Mouse (Mus musculus): ENCODE data around the gene Cd81. TPM values are rescaled to one million over a fixed set of nuclear protein-coding genes. Genes with fewer than 3 reads are reported as not detected.

The Cd81 gene
- total RNA-seq (2021): 100 to 1,000 TPM; 659 to 670 TPM
- long read RNA-seq, experiment 1, transcript Cd81-201 (8 exons, 1,533 nt): major isoform, 1,327 of 1,391 reads
- long read RNA-seq, experiment 1, partial matches to known transcripts: 28 of 1,391 reads
- long read RNA-seq, experiment 1, other reads (novel, unspliced or antisense): 34 of 1,391 reads
- long read RNA-seq, experiment 2, transcript Cd81-201 (8 exons, 1,533 nt): major isoform, 1,589 of 1,707 reads
- long read RNA-seq, experiment 2, transcript Cd81-203 (3 exons, 943 nt): minor isoform, 6 of 1,707 reads
- long read RNA-seq, experiment 2, partial matches to known transcripts: 52 of 1,707 reads
- long read RNA-seq, experiment 2, other reads (novel, unspliced or antisense): 56 of 1,707 reads

DNA sequence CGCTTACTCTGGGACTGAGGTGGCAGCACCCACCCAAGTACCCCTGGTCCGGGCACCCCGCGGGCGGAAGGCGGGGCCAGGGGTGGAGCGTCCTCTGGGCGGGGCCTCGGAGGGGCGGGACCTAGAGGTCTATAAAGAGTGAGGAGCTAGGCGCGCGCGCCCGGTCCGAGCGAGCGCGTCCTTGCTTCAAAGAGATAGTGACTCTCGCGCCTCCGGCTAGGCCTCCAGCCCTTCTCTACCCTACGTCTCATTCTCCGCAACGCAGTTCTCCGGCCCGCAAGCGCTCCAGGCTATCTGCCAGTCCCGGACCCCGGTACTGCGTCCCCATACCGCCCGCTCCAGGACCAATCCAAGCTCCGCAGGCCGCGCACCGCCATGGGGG lies at the start of gene Cd81:
Gene Cd81 (plus strand): TSS at position 114 of the 382 bp plus-strand sequence.
- DNase-seq (ENCODE audit: low spot score in 2 of 2): peak; percentile 92

DNA sequence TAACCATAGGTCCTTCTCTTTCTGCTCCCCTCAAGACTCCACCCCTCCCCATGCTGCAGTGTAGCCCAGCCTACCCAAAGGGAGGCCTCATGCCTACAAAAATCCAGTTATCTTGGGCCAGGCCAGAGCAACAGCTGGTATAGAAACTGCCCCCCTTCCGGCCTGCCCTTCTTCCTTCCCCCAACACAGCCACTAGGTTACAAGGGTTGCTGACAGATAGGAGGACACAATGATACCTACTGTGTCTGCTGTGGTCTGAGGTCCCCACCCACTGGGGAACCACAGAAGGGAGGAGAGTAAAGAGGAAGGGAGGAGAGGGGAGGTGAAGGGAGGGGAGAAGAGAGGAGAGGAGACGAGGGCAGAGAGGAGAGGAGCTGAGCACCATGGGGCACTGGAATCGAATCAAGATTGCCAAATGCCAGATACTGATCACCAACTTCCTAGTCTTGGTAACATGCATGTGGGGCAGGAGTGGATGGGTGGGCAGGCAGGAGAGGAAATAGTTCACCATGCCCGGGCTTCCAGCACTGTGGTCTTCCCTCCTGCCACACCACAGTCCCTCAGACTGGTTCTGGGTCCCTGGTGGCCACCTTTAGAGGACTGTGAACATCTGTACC lies 47.7 kb upstream of the Cd81 start, which contains the start of gene Tspan32:
Gene Tspan32 (plus strand): TSS at position 320 of the 617 bp plus-strand sequence.
- DNase-seq (ENCODE audit: low spot score in 2 of 2): no peak

DNA sequence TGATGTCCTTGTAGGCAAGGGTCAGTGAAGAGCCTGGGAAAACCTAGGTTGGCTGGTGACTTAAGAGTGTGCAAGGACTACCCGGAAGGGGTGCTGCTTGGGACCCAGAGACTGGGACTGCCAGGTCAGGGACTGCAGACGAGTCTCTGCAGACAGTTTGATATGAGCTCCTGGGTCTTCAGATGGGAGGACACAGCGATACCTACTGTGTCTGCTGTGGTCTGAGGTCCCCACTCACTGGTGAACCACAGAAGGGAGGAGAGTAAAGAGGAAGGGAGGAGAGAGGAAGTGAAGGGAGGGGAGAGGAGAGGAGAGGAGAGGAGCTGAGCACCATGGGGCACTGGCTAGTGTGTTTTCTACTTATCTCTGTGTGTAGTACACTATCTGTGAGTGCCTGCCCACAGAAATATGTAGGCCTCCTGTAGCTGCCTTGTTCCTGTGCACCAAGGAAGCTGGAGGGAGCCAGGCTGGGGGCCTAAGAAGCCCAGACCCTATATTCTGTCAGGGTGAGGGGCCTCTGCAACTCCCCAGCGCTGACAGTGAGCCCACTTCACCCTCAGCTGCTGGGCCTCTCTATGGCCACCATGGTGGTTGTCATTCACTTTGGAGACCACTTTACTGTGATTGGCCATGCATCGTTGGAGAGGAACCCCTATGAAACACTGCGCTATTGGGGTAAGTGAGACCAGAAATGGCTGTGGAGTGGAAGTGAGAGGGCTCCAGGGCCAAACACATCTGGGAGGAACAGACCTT lies 47.0 kb upstream of the Cd81 start:
- DNase-seq (ENCODE audit: low spot score in 2 of 2): no peak

DNA sequence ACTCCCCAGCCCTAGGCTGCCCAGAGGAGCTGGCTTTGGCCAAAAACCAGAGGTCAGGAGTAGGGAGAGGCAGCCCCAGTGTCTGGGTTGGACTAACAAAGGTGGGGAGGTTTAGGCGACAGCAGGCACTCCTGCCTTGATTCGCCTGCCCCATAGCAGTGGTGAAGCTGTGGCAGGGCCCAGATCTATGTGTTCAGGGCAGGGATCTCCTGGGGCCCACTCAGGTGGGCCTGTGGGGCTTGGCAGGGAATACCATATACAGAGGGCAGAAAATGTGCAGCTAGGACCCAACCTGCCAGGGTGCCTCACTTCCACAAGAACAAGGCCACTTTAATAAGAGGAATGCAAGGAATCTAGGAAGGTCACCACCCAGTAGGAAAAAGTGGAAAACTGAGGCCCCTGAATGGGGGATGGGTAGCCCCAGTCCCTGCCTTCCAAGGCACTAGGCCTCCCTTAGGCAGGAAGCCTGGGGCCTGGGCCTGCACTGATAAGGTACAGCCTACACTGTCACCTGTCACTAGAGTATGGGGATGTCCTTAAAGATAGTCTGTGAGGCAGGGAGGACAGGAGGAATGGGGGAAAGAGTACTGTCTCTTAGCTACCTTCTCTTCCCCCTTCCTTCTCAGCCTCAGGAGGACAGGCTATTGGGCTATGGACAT lies 46.3 kb upstream of the Cd81 start:
- no peak for DNase-seq (ENCODE audit: low spot score in 2 of 2)

DNA sequence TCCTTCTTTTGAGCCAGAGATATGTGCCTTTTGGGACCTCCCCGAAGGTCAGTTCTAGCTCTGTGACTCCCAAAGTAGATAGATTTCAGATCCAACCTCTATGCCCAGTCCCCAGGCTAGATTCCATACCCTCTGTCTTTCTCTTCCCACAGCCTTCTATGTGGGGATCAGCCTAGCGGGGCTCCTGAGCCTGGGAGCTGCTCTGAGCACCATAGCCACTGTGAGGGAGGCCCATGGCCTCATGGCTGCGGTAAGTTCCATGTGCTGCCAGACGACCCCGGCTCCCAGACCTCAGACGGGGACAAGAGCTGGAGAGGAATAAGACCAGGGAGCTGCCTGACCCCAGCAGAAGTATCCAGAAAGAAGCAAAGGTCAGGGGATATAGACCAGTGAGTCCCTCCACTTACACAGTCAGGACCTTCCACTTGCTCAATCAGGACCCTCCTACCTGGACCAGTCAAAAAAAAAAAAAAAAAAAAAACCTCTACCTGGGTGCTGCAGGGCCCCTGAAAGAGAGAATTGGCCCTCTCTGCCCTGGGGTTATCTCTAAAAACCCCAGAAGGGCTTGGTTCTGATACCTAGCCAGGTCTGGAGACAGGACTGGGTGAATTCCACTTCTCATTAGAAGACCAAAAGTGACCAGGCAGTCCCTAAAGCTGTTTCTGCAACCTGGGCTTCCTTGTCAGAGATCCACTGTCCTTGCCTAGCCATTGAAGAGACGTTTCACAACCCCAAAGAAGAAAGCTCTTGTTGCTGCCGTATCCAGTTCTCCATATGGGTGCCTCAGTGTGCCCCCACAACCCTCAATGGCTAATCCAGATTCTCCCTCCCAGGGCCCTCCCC lies 45.6 kb upstream of the Cd81 start:
- no peak for DNase-seq (ENCODE audit: low spot score in 2 of 2)

DNA sequence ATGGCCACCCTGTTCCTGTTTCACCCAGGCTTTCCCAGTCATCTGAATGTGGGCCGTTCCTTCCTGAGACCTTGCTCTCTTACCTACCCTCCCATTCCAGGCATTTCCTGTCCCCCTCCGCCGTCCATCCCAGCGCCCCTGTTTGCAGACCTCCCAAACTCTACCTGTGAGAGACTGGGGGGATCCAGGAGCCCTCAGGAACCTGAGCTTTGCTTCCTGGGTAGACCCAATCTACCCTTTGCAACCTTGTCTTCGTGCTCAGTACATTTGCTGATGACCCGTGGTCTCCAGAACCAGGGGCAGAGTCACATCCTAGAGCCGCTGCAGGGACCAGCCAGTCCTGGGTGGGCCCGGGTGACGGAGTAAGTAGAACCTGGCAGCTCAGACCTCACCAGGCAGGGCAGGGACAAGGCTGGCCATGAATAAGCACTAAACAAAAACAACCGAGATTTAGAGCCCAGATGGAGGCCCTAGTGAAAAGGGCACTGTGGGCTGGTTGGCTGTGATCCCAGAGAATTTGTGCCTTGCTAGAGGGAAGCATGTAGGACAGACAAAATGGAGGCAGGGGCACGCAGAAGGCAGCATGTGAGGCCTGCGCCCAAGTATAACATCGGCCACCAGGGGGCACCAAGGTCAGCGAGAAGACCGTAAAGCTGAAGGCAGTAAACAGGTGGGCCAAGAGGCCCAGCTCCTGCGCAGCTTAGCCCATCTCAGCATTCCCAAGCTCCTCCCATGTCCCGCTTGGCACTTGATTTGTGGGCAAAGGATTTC lies 44.8 kb upstream of the Cd81 start:
- peak; percentile 88 to 93 for DNase-seq (ENCODE audit: low spot score in 2 of 2)

DNA sequence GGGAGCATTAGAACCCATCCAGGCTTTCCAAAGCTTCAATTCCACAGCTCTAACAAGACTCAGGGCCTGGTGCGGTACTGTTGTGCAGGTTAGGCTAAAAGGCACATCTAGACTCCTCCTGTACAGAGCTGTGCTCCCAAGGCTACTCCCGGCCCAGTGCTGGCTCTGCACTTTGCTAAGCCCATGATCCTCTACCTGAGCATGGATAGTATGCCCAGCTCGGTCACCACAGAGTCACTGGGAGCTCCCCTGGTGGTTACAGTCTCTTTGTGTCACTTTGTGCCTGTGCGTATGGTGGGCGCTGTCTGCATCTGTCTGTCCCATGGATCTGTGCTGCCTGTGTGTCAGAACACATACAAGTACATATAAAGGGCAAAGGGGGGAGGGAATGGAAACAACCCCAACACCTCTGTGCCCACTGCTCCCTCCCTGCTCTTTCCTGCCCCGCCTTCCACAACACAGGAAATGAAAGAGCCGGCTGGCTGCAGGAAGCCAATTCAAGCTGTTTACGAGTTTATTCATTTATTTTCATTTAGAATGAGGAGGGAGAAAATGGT lies 44.1 kb upstream of the Cd81 start:
- DNase-seq (ENCODE audit: low spot score in 2 of 2): no peak

DNA sequence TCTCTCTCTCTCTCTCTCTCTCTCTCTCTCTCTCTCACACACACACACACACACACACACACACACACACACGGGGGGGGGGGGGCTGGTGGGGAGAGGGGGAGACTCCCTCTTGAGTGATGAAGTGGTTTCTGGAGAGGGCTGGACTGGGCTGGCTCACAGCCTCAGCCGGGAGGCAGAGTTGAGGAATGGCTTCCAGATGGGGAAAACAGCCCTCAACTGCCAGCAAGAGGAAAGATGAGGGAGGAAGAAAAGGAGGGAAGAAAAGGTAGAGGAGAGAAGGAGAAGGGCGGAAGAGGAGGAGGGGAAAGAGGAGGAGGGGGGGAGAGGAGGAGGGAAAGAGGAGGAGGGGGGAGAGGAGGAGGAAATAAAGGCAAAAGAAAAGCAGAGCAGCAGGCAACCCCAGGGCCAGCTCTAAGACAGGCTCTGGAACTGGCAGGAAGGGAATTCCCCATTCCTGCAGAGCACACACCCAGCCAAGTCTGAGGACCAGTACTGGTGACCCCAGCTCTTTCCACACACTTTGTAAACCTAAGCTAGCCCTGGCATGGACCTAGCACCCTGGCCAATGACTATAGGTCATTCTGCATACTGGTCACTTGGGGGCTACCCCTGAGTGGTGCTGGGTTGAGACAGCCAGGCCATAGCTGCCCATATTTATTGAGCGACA lies 43.4 kb upstream of the Cd81 start:
- DNase-seq (ENCODE audit: low spot score in 2 of 2): no peak

DNA sequence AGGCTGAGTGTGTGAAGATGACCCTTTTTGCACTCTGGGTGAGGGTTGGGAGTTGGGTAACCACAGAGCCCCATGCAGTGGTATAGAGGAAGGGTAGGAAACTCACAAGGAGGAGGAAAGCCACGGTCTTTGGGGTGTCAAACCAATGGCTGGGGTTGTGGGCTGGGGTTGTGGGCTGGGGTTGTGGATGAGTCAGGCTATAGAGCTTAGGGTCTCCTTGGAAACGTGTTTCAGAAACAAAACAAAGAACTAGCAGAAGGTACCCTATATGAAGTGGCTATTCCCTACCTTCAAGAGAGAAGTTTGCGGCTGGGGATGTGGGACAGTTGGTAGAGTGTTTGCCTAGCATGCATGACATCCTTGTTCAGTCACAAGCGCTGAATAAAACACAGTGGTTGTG lies 42.5 kb upstream of the Cd81 start:
- DNase-seq (ENCODE audit: low spot score in 2 of 2): no peak

DNA sequence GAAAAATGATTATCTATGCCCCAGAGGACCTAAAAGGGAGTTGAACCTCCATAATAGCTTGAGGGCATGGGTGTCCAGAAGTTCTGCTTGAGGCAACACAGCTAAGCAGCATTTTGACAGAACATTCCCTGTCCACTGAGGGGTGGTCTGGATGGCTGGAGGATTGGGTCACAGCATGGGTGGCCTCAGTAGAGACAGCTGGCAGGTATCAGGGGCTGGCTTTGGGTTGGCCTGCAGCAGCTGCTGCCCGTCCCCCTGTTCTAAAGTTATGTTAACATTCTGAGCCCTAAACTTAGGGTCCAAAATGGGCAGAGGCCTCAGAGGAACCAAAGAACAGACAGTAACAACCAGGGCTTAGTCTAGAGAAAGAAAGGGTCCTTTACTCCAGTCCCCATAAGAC lies 41.3 kb upstream of the Cd81 start:
- DNase-seq (ENCODE audit: low spot score in 2 of 2): no peak

DNA sequence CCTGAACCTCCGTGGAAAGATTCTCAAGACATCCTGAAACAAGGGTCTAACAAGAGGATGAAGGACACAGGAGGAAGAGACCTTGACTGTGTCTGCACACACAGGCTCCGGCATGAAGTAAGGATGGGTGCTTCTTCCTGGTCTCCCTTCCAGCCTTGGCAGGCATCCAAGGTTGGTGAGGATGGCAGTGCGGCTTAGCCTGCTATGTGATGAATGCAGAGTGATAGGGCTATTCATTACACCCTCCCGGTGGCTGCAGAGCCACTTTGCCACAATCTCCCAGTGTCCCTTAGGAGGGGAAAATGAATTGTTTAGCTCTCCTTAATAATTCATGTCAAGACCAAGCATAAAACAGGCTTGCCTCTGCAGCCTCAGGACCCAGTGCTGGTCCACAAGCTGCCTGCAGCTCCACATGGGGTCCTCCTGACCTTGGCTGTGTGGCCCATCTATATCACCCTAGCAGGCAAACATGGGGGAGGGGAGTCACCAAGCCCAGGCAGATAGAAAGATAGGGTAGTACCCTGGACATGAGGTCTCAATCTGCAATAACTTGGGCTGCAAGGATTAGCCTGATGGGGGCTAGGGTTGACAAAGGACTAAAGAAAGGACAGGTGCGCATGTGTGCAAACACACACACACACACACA lies 40.2 kb upstream of the Cd81 start:
- DNase-seq (ENCODE audit: low spot score in 2 of 2): no peak

DNA sequence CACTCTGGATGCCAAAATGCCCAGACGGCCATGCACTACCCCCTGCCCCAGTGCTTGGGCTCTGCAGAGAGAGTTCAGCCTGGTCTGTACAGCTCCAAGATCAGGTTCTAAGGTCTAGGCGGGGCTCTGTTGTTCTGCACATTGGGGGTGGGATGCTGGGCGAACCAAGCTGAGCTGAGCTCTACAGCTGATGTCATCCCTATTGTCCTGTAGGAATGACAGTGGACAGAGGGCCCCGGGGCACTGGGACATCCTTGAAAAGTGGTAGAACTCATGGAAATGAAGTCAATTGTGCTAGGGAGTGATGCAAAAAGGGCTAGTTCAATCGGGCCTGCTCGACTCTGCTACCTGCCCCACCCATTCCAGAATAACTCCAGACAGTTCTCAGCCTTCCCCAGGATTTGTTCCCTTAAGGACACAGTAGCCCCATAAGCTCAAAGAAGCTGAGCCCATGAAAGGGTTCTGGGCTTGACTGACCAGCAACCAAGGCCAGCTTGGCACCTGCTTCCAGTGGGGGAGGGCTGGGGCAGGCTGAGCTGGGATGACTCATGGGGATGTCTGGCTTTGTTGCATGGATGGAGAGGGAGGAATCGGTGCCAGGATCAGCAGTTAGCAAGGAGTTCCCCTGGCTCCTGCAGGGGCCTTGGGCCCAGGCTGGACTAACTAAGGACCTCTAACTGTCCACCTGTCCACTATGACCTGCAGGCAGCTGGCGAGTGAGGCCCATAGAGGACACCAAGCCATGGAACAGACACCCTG lies 38.9 kb upstream of the Cd81 start:
- DNase-seq (ENCODE audit: low spot score in 2 of 2): peak in 1 of 2 experiments; percentile 60

DNA sequence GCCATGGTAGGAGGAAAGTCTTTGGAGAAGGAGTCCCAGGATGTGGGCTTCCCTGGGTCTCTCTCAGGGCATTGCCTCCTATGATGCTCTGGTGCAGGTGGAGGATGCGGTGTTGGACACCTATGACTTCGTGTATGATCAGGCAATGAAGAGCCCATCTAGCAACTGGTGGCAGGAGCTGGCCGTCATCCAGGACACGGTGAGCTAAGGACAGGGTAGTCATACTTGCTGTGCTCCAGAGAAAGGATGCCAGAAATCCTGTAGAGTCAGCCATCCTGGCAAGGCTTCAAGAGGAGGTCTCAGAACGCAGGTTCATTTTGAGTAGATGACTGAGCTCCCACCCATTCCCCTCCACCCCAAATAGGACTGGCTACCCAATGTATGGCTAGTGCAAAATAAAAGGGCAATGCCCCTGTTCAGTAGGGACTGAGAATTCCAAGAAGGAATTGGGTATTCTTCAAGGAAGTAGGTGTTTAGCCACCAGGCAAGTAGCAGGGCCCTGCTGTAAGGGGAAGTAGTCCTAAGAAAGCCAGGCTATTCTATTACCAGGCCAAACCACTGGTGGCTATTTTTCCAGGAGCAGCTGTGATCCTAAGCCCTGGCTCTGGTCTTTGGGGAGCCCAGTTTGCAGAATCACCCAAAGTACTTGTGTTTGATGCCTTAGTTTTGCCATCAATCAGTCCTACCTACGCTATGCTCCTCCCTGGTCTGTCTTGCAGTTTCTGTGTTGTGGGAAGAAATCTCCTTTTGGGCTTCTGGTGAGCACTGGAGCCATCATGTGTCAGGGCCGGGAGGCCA lies 37.5 kb upstream of the Cd81 start:
- no peak for DNase-seq (ENCODE audit: low spot score in 2 of 2)

DNA sequence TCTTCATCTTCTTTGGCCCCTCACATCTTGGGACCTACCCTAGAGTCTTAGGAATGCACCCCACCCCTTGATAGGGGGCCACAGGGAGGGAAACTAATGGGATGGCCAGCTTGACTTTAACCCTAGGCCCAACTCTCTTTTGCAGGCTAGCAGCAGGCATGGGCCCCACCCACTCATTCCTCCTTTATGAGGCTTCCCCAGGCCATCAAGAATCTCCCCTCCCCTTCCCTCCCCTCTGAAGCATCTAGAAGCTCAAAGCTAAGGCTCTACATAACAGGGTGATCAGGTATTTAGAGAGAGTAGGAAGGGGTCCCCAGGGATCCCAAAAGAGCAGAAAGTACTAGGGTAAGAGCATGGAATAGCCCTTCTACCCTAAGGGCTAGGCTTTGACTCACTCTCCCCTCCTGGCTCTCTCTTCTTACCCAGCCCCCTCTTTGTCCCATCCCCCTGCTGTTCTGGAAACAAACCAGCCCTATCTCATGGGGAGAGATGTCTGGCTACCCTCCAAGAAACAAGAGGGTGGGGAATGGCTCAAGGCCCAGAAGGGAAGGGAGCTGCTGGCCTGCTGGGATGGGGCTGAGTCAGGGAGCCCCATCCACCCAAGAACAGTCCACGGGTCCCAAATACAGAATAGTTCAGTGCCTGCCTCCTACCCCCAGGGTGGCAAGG lies 36.6 kb upstream of the Cd81 start:
- DNase-seq (ENCODE audit: low spot score in 2 of 2): peak in 1 of 2 experiments; percentile 44

DNA sequence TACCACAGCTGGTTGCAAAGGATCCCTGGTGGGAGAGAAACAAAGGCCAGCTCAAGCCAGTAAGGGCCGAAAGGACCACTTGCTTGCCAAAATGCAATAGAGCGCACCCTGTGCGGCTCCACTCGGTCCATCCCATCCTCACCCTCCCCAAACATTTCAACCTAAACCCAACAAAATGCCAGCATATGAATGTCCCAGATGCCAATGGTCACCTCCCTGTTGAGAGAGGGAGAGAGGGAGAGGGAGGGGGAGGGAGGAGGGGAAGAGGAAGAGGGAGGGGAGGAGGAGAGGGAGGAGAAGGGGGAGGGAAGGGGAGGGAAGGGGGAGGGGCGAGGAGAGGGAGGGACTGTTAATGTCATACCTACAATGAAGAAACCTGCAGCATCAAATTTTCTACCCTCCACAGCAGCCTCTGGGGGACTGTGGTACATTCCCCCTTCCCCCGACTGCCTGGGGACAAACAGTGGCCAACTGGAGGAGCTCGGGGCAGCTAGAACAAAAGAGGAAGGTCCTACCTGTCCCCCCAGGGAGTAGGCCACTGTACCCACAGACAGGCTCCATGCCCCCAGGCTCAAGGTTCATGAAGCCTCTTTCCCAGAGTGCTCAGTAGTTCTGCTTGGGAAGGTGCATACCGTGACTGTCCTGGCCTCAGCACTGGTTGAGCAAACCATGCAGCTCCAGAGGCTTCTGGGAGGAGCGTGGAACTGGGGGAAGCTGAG lies 36.0 kb upstream of the Cd81 start:
- DNase-seq (ENCODE audit: low spot score in 2 of 2): no peak

DNA sequence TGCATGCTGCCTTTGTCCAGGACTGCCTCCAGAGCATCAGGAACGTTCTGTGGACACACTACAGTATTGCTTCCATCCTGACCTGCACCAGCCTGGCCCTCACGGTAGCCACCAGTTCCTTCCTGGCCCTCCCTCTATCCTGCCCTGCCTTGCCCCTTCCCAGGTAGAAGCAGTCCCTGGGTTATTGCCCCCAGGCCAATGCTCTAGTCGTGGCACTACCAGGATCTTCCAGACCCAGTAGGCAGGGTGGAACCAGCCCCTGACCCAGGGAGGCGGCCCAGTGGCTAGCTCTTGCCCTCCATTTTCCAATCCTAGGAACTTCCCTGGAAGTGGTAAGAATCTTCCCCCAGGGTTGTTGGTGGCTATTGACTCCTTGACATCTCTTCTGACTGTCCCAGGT lies 35.4 kb upstream of the Cd81 start:
- no peak for DNase-seq (ENCODE audit: low spot score in 2 of 2)
